Mouse (Mus musculus) fat pad, adult 2 months (tissue): ENCODE results near the gene Omp.
"Not testable (repeated sequence)": the region's sequence is repeated elsewhere in the genome, so short reads cannot be mapped to it uniquely, and the experiment has no call there.

Experiments used
- DNase-seq: peaks from one replicate; pipeline ENCODE4 v3.0.0-alpha.2; 2011; ENCODE audit warnings: low read depth, low spot score; ENCODE audit errors: extremely low read depth

Omp gene

DNA sequence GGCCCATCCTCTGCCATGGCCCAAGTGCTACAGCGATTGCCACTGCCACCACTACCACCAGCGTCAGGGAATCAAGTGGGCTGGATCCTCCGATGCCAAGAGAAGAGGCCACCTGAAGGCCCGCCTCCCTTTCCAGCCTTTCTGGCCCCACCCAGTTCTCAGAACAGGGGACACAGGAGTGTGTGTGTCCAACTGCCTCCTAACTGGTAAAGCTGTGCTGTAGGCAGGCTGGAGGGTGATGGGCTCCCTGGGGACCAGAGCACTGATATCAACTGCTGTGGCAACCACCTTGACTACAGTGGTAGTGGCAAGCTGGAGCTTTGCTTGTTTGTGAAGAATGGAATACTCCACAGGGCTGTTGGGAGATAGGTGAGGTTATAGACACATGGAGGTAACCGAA, at the start of gene Omp:
Gene Omp (minus strand): TSS at position 101 of the 400 bp plus-strand sequence.
- no peak for DNase-seq

GRCm38 (mm10) chr7:98194026-98194792, 48.9 kb upstream of the Omp start:
- DNase-seq: no peak

DNA sequence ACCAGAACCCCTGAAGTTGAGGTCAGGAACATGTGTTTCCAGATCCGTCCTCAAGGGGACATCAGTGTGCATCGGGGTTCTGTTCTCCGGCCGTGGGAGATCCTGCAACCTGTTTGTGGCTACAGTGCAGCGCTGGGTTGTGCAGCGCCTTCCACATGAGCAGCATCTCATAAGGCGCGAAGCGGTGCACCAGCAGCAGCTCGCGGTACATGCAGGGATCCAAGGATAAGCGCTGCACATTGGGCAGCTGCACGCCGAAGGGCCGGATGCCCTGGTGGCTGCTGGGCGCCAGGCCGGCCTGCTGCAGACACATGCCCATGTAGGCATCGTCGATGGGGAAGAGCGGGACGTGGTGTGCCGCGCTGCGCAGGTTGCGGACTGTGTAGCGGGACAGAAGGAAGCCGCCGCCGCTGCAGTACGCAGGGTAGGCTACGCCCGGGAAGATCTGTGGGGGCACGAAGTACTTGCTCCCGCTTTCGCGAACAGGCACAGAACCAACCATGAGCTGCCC, 48.3 kb upstream of the Omp start:
- DNase-seq: no peak

- DNase-seq: no peak
Measured at GRCm38 (mm10) chr7:98191571-98192250, 46.4 kb upstream of the Omp start.

GRCm38 (mm10) chr7:98190578-98190977, 45.3 kb upstream of the Omp start:
- no peak for DNase-seq

DNA sequence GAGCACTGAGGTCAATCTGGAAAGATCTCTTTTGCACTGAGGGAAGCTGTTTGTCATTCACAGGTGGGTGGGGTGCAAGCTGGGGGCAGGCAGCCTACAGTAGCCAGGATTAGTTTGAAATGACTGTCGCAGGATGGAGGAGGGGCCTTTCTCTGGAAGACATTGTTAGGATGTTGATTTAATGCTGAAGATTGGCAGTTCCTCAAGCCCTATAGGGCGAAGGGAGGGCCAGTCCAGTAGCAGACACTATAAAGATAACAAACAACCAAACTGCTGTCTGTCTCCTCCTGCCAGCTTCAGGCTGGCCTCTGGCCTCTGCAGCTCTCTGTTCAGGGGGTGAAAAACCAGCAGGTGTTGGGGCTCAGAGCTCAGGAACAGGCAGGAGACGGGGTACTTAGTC, 44.4 kb upstream of the Omp start:
- DNase-seq: no peak

- no peak for DNase-seq
Measured at GRCm38 (mm10) chr7:98188680-98189079, 43.4 kb upstream of the Omp start.

DNA sequence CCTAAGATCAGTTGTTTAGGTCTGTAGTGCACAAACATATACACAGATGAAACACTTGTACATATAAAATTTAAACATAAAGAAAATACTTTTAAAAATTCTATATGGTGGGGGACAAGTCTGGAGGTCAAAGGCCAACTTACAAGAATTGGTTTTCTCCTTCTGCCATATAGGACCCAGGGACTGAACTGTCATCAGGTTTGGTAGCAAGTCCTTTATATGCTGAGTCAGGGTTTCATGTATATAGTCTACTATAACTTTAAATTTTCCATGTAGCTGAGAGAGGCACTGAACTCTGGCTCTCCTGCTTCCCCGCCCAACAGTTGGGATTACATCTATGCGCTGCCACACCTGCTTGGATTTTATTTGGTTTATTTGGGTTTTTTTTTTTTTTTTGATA, 42.9 kb upstream of the Omp start:
- DNase-seq: no peak

GRCm38 (mm10) chr7:98187332-98187731, 42.0 kb upstream of the Omp start:
- DNase-seq: not testable (repeated sequence)

GRCm38 (mm10) chr7:98186637-98187036, 41.3 kb upstream of the Omp start:
- DNase-seq: no peak

- no peak for DNase-seq
Measured at GRCm38 (mm10) chr7:98185326-98185725, 40.0 kb upstream of the Omp start.

DNA sequence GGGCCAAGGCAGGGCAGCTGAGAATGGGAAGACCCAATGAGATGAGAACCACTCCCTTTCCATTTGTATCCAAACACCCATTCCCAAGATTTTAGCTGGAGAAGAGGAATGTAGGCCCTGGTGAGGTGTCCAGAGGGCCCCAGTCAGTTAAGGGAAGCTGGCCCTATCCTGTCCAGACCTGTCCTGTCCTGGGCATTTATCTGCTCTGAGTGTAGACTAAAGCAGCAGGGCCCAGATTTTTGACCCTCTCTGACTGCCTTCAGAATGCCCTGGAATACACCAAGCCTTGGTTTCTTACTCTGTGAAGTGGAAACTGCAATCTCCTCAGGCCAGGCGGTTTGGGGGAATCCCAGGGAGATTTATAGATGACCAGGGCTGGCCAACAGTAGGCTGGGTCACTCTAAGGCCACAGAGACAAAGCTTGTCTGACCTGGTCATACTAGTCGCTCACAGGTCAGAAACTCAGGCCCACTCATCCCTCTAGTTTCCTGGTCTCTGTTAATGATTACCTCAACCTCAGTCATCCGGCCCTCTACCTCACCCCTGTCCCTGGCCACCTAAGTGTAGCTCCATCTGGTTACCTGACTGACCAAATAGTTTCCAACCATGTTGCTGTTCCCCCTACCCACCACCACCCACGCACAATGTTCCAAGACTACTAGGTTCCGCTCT, 33.4 kb upstream of the Omp start:
- DNase-seq: no peak

- no peak for DNase-seq
Measured at GRCm38 (mm10) chr7:98177929-98178559, 32.7 kb upstream of the Omp start, which contains the start of gene Capn5. TSS of gene Capn5 (minus strand) at chr7:98178274.

GRCm38 (mm10) chr7:98177566-98177928, 32.2 kb upstream of the Omp start:
- DNase-seq: no peak

DNA sequence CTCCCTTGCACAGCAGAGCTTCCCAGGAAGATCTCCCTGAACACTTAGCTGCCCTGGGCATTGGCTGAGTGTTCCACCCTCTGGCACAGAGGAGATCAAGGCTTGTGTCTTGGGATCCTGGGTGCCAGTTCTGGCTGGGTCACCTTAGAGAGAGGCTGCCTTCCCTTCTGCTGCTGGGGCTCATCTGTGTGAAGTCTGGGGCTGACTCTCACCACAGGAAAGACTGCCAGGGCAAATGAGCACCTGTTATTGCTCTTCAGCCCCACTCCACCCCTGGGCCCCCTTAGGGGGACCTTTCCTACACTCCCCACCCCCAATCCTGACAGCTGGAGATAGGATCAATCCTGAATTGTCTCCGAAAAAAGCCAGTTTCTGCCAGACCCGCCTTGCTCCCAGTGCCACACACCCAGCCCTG, 31.8 kb upstream of the Omp start:
- DNase-seq: no peak

DNA sequence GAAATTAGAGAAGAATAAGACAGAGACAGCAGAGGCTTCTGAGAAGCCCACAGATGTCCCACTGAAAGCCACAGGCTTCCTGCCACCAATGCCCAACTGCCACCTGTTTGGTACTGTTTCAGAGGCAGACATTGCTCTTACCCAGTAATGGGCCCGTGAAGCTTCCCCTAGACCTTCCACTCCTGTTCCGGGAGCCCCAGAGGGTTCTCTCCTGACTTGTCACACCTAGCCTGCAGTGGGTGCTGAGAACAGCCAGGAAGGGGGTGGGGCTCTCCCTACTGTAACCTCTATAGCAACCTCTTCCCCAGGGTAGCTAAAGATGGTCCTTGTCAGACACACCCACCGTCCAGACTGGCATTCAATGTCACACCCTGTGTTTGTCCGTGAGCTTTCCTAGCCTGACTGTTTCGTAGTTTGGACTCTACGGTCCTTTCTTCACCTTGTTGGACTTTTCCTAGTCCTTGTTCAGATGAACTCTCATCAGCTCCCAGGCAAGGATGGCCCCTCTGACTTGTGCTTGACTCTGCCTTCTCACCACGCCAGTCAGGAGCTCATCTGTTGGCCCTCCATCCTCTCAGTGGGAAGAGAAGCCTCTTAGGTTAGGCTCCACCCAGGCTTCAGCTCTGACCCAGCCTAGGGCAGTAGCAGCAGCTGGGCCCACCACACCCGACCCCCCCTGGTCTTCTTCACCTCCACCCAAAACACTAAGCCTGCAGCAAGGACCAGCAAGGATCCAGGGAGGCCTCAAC, 31.2 kb upstream of the Omp start:
- DNase-seq: no peak

DNA sequence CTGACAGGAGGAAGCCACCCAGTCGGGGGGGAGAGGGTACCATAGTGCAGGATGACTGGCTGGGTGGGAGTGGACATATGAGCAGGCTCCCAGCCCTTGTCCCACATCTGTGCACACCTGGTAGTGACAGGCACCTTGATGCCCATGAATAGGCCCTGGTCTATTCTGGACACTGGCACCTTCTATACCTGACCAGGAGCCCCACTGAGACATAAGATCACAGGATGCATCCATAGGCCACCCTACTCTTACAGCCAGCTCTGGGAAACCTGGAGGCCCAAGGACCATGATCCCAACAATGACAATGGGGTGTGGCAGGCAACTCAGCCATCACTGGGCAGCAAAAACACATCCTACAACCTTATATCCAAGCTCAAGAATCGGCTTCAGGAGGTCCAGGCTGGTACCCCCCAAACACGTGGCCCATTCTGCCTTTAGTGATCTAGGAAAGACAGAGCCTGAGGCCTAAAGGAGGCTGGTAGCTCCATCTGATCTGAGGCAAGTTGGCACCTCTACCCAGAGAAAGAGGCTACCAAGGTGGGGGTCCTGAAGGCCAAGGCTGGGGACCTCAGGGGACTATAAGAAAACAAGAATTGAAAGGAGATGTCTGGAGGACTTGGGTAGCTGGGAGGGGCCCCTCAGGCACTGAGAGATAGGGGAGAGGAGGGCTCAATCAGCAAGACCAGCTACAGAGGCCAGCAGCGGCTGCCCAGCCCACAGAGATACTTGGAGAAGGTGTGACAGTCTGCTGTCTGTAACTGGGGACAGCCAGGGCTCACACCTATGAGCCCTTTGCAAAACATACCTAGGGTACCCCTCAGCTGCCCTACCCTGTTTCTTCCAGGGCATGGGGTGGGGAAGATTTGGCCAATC, 29.8 kb upstream of the Omp start:
- DNase-seq: no peak

DNA sequence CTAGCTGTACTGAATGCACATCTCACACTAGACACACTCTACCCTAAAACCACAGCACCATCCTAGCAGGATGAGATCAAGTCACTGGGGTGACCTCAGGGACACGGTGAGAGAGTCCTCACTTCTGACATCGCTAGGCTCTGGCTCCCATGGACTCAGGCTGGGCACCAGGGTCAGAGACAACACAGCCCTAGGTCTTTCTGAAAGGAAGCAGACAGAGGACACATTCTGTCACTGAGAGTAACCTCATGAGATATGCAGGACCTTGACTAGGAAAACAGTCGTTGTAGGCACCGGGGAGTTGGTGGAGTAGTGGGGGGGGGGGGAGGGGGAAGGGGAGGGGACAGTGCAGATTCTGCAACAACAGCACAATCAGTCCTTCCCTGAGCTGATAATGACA, 28.1 kb upstream of the Omp start:
- no peak for DNase-seq

- DNase-seq: no peak
Measured at GRCm38 (mm10) chr7:98172661-98173060, 27.4 kb upstream of the Omp start.
